Mouse (Mus musculus): ENCODE measurements around the gene Noc2l.

The Noc2l gene

DNA sequence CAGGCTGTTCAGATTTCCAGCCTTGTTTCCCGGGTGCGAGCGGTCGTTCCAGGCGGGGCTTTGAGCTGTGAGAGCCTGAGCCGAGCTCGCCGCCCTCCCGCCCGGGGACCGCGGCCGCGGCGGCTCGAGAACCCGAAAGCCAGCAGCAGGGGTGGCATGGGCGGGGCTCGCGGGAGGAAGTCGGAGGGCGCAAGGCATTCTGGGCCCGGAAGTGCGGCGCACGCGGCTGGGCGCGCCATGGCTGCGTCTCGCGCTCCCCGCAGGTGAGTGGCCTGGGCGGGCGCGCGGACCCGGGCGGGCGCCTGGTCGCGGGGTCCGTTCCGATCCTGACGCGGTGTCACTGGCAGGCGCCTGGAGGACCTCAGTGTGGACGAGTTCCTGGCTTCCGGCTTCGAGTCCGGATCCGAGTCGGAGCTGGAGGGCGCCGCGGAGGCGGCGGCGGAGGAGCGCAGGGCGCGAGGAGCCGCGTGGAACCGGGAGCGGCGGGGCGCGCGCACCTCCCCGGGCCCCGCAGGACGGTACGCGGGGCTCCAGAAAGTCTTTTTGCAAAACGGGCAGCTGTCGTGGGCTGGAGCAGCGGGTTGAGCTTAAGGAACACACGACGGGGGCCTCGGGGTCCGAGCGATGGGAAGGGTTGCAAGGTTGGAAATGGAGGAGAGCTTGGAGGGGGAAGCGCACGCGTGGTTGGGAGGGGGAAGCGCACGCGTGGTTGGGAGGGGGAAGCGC, at the start of gene Noc2l:
Gene Noc2l, plus strand, starts transcription at position 203 of the 726 bp plus-strand sequence.
- DNase-seq = peak; percentile 88

DNA sequence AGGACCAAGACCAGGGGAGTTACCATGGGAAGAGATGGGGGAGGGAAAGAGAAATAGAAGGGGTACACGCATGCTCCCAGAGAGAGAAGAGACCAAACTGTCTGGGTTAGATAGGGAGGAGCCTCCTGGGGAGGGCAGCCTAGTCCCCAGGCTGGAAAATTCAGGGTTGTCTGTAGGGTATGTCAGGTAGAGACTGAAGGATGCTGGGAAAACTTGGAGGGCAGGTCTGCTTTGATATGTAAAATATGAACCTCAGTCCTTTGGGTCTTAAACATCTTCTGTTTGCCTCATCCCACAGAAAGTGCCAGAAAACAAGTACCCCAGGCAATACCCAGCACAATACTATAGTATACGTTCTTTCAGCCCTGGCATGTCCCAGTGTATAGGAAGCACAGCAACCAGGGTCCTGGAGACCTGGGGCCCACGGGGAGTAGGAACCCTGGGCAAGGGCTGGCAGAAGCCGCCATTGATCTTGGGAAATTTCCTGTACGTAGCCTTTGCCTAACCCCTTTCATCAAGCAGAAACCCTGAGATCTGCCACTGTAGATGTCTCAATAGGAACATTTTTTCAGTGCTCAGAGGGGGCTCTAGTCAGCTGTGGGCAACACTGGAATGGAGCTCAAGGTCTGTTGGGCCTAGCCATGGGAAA, 47.5 kb upstream of the Noc2l start:
- no peak for DNase-seq

DNA sequence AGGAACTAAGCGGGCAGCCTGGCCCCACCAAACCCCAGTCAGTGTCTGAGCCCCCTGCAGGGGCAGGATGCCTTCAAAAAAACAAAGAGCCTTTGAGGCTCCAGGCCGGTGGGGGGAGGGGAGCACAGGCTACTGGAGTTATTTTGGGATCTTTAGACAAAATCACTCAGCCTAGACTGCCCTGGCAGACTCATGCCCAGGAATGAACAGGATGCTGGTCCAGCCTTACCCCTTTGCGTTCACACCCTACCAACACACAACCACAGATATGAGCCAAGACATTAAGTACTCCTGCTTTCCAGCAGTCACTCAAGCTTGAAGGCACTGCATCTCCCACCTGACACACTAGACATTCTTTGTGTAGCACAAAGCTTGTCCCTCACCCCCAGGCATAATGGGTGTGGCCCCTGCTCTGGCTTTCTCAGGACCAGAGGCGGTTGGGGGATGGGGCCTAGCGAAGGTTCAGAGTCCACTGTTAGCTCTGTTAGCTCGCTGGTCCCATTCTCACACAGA, 46.9 kb upstream of the Noc2l start:
- peak; percentile 42 for DNase-seq

DNA sequence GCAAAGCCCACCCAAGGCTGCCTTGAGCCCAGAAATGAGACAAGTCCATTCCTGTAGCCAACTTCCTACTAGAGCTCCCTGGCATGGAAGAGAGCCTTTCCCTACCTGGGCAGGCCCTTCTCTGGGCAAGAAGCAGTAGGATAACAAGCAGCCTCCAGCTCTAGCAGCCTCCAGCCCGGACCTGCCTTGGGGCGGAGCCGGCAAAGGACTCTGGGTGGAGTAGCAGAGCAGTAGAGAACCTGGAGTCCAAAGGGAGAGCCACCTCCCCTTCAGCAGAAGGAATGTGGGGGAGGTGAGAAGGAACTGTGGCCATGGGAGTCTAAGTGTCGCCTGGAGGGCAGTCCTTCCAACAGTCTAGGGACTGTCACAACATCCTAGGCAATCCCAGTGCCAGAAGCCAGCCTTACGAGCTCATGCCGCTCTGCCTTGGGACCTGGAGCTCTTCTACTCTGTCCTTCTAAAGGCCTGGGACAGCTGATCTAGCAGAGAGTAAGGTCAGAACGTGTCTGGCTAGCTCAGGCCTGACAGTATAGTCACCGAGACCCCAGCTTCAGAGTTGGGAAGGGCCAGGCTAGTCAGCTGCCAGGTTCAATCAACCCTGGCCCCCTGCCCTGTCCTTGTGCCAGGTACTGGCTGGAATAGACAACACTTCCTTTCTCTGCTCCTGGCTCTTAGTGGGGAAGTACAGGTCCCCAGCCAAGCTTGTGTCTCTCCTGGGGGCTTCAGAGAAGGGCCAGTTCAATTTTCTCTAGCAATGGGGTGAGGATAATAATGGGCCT, 43.2 kb upstream of the Noc2l start:
- no peak for DNase-seq

DNA sequence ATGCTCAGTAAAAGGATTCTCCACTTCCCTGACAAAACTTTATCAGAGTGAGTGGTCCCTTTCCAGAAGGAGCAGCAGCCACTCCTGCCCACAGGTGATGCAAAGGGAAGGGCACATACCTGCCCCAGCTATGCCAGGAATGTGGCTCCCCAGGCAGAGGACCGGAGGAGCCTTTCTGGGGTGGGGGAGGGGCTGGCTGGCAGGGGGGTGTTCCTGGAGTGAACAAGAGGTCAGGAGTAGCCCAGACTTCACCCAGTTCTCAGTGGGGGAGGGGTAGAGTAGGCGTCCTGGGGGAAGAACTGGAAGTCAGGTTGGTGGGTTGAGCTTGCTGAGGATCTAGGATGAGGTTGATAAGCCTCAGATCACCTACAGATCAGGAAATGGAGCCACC, 42.6 kb upstream of the Noc2l start:
- no peak for DNase-seq

DNA sequence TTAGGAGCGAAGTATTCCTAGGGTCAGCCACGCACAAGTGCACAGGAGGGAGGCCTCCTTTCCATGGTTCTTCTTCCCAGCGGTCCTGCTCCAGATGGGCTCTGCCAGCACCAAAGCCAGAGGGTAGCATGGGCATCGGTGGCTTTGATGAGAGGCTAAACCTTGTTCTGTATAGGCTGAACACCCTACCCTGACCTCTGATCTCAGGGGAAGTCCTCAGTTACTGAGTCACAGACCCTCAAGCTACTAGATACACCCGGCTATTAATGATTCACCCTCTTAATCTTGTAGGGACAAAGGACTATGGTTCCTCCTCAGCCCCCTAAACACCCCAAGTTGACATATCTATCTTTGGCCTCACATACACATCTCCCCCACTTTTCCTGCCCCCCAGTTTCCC, 41.9 kb upstream of the Noc2l start:
- DNase-seq = no peak

DNA sequence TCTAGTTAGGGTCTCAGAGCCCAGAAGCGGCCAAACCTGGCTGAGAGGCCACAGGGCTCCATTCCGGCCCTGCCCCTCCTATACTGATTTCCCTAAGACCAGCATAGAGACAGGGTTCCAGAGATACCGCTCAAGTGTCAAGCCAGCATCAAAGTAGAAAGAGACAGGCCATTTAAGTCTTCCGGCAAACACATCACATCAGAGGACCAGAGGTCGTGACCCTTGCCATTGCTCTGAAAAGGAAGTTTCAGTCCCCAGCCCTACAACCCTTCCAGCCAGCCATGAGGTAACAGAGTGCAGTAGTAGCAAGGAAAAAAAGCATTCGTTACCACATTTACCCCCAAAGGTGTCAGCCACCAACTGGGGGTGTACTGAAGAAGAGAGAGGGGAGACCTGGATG, 41.5 kb upstream of the Noc2l start:
- DNase-seq = no peak

DNA sequence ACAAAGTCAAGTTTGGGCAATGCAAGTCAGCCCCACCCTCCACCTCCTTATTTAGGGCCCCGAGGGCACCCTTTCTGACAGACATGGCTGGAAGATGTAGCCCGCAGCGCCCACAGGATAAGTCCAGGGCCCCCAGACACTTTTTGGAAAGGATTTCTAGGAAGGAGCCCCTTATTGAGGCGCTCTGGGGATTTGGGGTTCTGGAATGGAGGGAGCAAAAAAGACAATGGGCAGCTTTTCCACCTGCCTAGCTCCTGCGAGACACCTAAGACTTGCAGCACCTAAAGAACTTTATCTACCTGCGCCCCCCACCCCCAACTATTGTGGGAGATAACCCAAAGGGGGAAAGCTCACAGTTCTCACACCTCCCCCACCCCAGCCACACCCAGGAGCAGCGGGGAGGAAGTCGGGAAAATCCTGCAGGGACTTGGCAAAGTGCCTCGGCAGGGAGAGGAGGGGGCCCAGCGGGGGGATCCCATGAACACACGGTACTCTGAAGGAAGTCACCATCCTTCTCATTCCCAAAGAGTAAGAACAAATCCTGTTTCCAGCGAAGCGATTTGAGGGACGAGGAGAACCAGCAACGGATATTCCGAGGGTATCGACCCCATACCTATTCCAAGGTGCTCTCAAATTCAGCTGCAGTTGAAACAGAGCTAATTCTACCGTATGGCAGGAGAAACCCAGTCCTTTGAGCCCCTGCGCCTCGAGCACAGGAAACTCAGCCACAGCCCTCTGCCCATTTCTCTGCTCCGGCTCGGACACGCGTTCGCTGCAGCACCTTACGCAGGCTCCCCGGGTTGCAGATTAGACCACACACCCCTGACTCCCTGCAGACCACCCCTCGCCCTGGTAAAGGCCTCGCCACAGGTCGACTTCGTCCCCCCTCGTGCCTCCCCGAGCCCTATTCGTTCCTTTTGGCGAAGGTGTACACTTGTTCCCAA, 39.6 kb upstream of the Noc2l start:
- DNase-seq = peak; percentile 20

DNA sequence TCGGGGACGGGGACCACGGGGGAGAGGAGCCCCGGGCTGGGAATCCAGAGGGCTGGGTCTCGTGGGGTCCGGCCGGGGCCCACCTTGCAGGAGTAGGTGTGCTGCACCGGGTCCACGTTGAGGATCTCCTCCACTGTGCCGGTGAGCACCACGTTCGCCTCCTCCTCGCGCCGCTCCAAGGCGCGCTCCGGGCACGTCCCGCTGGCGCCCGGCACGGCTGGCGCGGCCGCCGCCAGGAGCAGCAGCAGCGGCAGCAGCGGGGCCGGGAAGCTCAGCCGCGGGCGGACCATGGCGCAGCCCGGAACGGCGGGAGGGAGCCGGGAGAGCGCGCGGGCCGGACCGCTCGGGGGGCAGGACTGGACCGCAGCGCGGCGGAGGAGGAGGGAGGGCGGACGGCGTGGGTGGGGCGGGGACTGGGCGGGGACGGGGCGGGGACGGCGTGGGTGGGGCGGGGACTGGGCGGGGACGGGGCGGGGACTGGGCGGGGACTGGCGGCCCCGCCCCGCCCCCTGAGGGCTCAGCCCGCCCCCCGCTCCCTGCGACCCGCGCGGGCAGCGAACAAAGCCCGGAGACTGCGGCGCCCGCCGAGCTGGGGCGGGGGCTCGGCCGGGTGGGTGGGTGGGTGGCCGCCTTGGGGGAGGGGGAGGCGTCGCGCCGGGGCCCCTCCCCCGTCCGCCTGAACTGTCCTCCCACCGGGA, 38.5 kb upstream of the Noc2l start, which contains the start of gene Agrn:
Gene Agrn, minus strand, starts transcription at position 358 of the 698 bp plus-strand sequence.
- peak; percentile 42 for DNase-seq

DNA sequence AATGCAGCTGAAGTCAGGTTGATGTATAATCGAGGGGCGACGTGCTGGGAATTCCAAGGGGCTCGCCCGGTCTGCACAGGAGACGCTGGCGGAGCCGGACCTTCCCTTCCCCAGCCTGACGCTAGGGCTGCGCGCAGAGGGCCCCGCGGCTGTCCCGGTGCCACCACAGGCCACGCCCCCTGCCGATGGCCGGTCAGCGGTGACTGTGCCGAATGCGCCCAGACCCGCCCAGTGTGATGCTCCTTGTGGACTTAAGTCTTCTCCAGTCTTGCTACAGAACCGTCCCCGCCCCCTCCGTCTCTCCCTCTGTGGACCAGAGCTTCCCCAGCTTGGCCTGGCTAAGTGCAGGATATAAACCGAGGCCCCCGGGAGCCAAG, 38.0 kb upstream of the Noc2l start:
- DNase-seq = peak; percentile 87

DNA sequence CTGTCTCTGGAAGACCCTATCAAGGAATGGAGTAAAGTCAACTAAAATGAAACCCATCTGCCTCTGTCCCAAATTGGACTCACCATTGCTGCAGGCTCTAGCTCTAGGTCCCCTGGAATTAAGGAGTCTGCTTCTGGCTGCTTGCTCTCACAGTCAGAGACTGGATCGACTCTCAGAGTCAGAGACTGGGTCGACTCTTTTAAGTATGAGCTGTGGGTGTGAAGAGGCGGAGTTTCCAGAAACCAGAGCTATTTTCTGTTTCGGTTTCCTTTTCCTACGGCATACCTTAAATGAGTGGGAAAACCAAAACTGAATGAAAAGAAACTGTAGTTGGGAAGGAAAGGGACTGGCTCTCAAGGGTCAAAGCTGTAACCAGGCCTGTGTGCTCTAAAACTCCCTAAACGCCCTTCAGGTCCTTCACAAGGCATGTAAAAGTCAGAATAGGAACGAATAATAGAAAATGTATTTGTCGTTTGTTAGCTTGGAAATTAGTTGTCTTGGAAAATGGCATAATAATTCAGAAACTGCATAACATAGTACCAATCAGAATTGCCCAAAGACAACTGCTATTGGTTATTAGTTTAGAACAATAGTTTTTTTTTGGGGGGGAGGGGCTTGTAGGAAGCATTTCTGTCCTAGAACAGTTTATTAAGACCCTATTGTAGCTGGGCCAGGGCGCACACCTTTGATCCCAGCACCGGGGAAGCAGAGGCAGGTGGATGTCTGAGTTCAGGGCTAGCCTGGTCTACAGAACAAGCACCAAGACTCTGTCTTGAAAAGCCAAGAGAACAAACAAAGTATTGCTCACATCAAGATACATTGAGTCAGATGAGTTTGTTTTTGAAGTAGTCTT, 35.0 kb upstream of the Noc2l start, which contains the start of gene Isg15:
Gene Isg15, minus strand, starts transcription at position 196 of the 853 bp plus-strand sequence.
- no peak for DNase-seq

DNA sequence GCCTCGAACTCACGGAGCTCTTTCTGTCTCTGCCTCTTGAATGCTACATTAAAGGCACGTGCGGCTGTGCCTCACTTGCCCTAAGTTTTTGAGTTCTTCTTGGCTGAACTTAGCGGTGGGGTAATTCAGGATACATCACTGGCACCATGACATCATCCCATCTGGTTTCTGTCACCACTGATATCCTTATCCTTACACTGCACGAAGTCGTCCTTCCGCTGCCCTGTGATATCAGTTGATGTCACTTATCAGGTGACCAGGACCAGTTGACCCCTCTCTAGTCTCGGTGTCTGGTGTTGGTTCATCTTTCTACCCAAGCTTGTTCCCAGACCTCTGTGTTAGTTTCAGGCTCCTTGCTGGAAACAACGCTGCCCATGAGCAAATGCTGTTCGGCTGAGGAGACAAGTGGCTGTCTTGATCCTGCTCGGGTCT, 33.3 kb upstream of the Noc2l start:
- no peak for DNase-seq

DNA sequence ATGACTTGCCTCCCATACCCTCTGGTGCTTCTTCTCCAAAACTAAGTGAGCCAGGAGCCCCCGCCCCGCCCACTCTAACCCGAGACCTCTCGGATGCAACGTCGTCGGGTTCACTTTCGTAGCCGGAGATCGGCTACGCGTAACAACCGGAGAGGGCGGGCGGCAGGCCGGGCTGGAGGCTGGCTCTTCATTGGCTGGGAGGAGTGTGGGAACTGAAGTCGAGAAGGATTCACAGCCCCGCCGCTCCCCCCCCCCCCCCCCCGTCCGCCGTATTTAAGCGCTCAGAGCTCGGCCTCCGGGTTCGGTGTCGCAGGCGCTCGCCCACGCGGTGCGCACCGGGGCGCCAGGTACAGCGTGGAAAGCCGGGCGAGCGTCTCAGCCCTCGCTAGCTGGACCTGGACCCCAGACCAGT, 32.8 kb upstream of the Noc2l start, which contains the start of gene AW011738:
Gene AW011738, plus strand, starts transcription at position 304 of the 412 bp plus-strand sequence.
- peak; percentile 74 for DNase-seq

DNA sequence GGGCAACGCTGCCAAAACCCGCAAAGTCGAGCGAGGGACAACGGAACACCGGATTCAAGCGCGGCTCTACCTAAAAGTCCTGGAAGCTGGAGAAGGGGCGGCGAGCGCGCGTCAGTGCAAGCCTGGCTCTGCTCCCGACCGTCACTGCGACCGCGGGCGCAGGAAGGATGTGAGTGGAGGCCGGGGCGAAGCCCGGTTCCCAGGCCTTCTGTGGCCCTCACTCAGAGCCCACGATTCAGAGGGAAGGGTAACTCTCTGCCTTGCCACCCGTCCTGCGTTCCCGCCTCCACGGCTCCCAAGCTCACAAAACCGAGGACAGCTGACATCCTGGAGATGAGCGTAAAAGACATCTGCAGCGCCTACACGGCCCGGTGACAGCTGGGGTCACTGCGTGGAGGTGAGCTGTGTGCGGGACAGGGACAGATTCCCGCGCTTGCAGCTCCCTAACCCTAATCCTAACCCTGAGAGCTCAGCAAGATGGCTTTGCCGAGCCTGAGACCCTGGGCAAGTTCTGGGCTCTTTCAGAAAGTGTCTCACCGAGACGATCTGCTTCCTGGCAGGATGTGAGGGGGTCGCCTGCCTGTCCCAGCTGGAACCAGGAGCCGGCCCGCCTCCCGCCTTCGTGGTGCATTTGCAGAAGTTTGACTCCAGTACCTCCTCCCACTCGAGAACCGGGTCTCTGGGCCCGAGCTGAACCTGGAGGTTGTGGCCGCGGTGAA, 32.2 kb upstream of the Noc2l start:
- no peak for DNase-seq

DNA sequence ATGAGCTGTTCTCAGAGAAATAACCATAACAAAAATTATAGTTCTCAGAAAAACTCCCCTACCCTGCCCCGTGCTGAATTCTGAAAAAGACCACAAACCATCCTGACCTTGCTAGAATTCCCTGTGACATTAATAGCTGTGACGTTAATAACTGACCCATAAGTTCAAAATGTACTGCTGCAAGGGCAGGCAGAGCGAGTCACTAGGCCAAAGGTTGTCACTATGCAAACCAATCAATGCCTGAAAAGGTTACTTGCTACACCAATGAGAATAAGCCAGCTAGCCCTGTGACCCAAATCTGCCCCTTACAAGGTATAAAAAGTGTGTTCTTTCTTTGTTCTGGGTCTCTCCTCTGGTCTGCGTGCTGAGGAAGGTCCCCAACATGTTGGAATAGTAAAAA, 26.9 kb upstream of the Noc2l start:
- DNase-seq = no peak

DNA sequence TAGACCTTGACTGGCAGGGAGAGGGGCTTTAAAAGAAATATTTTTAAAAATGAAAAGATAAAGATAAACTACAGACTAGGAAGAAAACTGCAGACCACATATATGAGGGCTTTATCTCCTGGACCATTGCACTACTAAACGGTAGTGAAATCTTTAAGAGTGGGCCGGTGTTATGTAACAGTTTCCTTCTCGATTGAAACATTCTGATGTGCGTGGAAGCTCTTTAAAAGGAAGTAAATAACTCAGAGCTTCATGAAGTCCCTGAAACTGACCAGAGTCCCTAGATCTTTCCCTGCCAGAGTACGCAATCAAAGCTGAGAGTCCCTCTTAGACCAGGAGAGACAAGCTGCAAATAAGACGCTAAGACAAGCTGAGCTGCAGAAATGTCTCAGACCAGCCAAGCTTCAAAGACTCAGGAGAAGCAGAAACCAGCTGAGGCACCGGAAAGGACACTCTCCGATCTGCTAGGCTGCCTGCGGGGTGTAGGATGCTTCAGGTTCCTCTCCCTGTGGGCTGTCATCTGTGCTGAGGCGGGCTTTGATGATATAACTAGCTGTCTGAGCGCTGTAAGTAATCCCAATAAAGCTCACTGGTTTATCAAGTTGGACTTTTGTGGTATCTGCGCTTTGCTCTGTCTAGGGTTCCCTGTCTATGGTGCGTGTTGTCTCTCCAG, 25.7 kb upstream of the Noc2l start:
- DNase-seq = no peak

DNA sequence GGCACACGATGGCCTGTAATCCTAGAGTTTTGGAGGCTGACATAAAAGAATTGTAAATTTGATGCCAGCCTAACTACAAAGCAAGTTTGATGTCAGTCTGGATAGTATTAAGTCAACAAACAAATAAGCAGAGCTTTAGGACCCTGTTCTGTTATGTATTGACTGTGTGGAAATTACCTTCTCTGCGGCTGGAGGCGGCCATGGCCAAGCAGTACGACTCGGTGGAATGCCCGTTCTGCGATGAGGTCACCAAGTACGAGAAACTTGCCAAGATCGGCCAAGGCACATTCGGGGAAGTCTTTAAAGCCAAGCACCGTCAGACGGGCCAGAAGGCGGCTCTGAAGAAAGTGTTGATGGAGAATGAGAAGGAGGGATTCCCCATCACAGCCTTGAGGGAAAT, 22.7 kb upstream of the Noc2l start:
- DNase-seq = no peak

DNA sequence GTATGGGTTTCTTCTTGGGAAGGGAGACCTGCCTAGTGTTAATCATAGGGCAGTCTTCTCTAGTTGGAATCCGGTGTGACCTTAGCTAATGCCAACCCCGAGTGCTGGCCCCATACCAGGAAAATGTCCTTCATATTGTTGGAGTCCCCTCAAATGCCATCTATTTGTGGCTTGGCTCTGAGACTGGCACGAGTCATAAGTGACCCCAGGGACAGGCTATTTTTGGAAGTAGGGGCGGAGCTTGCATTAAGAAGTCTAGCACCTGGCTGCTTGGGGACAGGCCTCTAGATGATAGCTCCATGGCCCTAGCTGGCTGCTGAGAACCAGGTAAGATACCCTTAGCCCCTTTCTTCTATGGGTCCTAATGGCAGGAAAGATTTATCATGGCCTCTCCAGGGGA, 20.2 kb upstream of the Noc2l start, which contains the start of gene Perm1:
Gene Perm1, plus strand, starts transcription at position 220 of the 400 bp plus-strand sequence.
- DNase-seq = no peak

DNA sequence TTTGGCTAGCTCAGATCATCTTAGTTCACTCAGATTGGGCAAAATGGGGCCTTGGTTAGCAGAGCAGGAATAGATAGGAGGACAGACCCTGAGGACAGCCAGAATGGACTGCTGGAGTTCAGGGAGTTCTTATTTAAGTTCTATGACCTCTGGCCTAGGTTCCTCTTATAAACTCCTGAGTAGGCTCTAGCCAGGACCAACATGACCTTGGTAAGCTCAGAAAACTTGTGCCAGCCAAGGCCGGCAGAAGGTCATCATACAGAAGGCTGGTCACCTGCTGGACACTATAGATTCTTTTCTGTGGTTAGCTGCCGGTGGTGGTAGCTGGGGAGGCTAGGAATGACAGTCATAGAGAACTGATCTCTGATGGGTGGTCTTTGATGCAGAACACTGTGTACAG, 19.6 kb upstream of the Noc2l start:
- no peak for DNase-seq

Measured in layer of hippocampus, adult 9-11 months (tissue).